Mouse (Mus musculus) forebrain, postnatal 0 days (tissue): ENCODE data around the gene Pfkfb3. TPM values are rescaled to one million over a fixed set of nuclear protein-coding genes. Genes with fewer than 3 reads are reported as not detected.
A peak's percentile ranks its signal among the peaks of the same experiment; 100 is the strongest.

Source experiments
- ATAC-seq: fragments of 200-750 bp; cut with Nextera tagmentation; 2 replicates; pipeline ENCODE4 v1.8.0; 2017; ENCODE audit warnings: mild to moderate bottlenecking, moderate library complexity
- DNase-seq: peaks from one replicate; pipeline ENCODE4 v3.0.0-alpha.2; 2015
- H3K27ac ChIP-seq: fragments of 300-500 bp; sonication (generic); 2 replicates; pipeline ENCODE4 v1.5.1; 2014; ENCODE audit warnings: low read depth, mild to moderate bottlenecking, antibody characterized with exemption, low read length, moderate library complexity, mixed read lengths
- H3K27me3 ChIP-seq: fragments of 300-500 bp; sonication (generic); 2 replicates; pipeline ENCODE4 v1.6.1; 2014; ENCODE audit warnings: mild to moderate bottlenecking, low read length, mixed read lengths; ENCODE audit not compliant: insufficient read depth
- H3K36me3 ChIP-seq: fragments of 300-500 bp; sonication (generic); 2 replicates; pipeline ENCODE4 v1.6.1; 2014; ENCODE audit warnings: mild to moderate bottlenecking, moderate library complexity; ENCODE audit not compliant: insufficient read depth
- H3K4me1 ChIP-seq: fragments of 300-500 bp; sonication (generic); 2 replicates; pipeline ENCODE4 v1.6.1; 2014; ENCODE audit warnings: antibody characterized with exemption; ENCODE audit not compliant: insufficient read depth
- H3K4me2 ChIP-seq: fragments of 300-500 bp; sonication (generic); 2 replicates; pipeline ENCODE4 v1.6.1; 2014; ENCODE audit warnings: low read depth, mild to moderate bottlenecking, moderate library complexity
- H3K4me3 ChIP-seq: fragments of 300-500 bp; sonication (generic); 2 replicates; pipeline ENCODE4 v1.5.1; 2014; ENCODE audit warnings: low read depth, low read length, mixed read lengths
- H3K9ac ChIP-seq: fragments of 300-500 bp; sonication (generic); 2 replicates; pipeline ENCODE4 v1.6.1; 2014; ENCODE audit warnings: mild to moderate bottlenecking
- H3K9me3 ChIP-seq: fragments of 300-500 bp; sonication (generic); 2 replicates; pipeline ENCODE4 v1.6.1; 2016; ENCODE audit warnings: low read length
- CTCF ChIP-seq: sonication (generic); IDR thresholded peaks from 2 replicates; pipeline ENCODE4 v1.5.1; 2016; ENCODE audit warnings: antibody characterized with exemption, control low read depth, low read depth
- WGBS: fragments of 180-500 bp; shearing (Covaris S2); extraction: QIAGEN DNeasy Blood & Tissue Kit; methylation state at CpG from one replicate; pipeline ENCODE4 v1.1.7; 2014; 5-methylcytosine and 5-hydroxymethylcytosine counted together
- polyA plus RNA-seq: library from polyadenylated mRNA; unstranded; fragments of >200 nt; fragmentation: Nextera tagmentation; extraction: Ambion mirVana; gene quantifications from 2 replicates; pipeline ENCODE4 v1.2.1, GENCODE M21; 2015
- total RNA-seq: library from RNA; depleted of rRNA; stranded (reverse); fragments of >200 nt; gene quantifications from 2 replicates; pipeline ENCODE4 v1.2.3, GENCODE M21; 2014

Pfkfb3 gene
- total and polyA plus RNA-seq, 2 experiments from 2014 or later, result 22.5 to 28.9 TPM

DNA sequence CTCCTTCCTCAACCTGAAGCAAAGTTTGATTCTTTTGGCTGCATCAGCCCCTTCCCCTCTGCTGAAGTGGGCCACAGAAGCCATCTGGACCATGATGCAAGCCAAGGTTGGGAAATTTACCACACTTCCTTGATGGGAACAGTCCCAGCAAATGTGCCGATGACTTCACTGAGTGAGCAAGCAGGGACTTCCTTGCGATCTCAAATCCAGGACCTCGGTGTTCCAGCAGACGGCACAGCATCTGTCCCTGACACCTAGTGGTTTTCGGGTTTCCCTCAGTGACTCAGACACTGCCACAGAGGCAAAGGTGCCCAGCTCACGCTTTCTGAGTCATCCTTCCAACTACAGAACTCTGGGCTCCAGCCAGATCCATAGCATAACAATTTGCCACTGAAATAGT lies 23.8 kb downstream of the Pfkfb3 start:
- Histone ChIP-seq H3K27ac (no peak overlapping the region), H3K36me3 (no peaks in the 10 kb centered on the region), H3K4me1 (no peaks in the 10 kb centered on the region), H3K9ac (no peak overlapping the region), H3K4me2 (no peak overlapping the region), H3K4me3 (no peak overlapping the region), H3K9me3 (no peaks in the 10 kb centered on the region), H3K27me3 (no peaks in the 10 kb centered on the region)
- 75% methylated on average over 6 of the region's 6 CpGs for WGBS
- ATAC-seq (peak; percentile 8; the same call in 1 of the 2 replicates), DNase-seq (no peak)
- no peak for TF ChIP-seq CTCF

- ATAC-seq (no peak), DNase-seq (no peak)
- no peaks in the 10 kb centered on the region for H3K9me3 ChIP-seq
- no peak overlapping the region for H3K27ac ChIP-seq
- H3K9ac ChIP-seq, result no peak overlapping the region
- no peak for TF ChIP-seq CTCF
- no peaks in the 10 kb centered on the region for H3K4me1 ChIP-seq
- H3K4me3 ChIP-seq, result no peak overlapping the region
- no peaks in the 10 kb centered on the region for H3K27me3 ChIP-seq
- no peaks in the 10 kb centered on the region for H3K36me3 ChIP-seq
- 88% methylated on average over 5 of the region's 5 CpGs for WGBS
- no peak overlapping the region for H3K4me2 ChIP-seq
These were observed 27.8 kb downstream of the Pfkfb3 start for GRCm38 (mm10) chr2:11526063-11526462.

DNA sequence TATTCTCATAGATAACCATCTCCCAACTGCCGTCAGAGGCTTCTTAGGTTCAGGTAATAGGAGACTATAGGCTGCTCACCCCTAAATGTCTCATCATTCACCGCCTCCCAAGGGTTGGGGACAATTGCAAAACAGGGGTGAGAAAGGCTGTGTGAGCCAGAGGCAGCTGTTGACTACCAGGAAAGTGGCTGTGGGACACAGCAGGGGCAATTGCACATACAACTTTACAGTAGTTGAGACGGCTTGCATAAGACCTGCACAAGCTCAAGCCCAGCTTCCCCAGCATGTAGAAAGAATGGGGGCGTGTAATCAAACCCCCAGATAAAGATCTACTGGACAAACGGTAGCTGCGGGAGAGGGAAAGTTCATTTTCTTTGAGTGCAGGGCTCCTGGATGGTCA lies 29.1 kb downstream of the Pfkfb3 start:
- H3K4me3 ChIP-seq, result no peak overlapping the region
- DNase-seq, result no peak
- no peak for ATAC-seq
- no peaks in the 10 kb centered on the region for H3K4me1 ChIP-seq
- no peaks in the 10 kb centered on the region for H3K27me3 ChIP-seq
- no peak overlapping the region for H3K27ac ChIP-seq
- no peaks in the 10 kb centered on the region for H3K9me3 ChIP-seq
- no peak for TF ChIP-seq CTCF
- 95% methylated on average over 6 of the region's 6 CpGs for WGBS
- no peak overlapping the region for H3K4me2 ChIP-seq
- no peak overlapping the region for H3K9ac ChIP-seq
- no peaks in the 10 kb centered on the region for H3K36me3 ChIP-seq

- ATAC-seq (no peak), DNase-seq (no peak)
- Histone ChIP-seq H3K36me3 (no peaks in the 10 kb centered on the region), H3K9me3 (no peaks in the 10 kb centered on the region), H3K4me1 (no peaks in the 10 kb centered on the region), H3K27ac (no peak overlapping the region), H3K27me3 (no peaks in the 10 kb centered on the region), H3K4me2 (no peak overlapping the region), H3K4me3 (no peak overlapping the region), H3K9ac (no peak overlapping the region)
- WGBS, result 91% methylated on average over 7 of the region's 7 CpGs
- no peak for TF ChIP-seq CTCF
These were observed 32.1 kb downstream of the Pfkfb3 start for GRCm38 (mm10) chr2:11521758-11522157.

DNA sequence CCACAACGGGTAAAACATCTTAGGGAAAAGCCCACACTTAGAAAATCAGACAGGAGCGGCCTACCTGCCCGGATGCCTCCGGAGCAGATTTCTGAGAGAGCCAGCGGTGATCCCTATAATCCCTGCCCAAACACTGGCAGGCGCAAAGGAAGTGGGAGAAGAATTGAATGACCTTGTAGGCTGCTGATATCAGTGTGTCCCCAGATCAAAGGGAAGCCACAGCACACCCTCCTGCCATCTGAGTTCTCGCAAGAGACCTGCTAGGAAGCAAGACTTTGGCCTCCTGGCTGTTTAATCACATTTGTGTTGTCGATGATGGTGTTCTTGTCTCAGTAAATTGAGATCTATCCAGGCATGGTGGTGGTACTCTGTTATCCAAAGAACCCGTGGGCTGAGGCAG lies 33.1 kb downstream of the Pfkfb3 start:
- H3K36me3 ChIP-seq, result no peaks in the 10 kb centered on the region
- WGBS, result 83% methylated on average over 9 of the region's 9 CpGs

DNA sequence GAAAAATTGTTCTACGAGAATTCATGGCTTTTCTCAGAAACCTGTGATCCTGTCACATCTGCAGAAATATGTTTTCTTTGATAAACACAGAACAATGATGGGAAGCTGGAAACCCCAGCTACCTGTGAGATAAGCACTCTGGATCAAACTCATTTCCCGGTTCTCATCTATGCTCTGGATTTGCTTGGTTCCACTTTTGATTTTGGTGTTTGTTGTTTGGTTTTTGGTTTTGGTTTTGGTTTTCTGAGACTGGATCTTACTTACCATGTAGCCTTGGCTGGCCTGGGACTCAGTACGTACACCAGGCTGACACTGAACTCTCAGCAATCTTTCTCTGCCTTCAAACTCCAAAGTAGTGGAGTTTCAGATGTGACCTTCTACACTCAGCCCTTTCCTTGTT lies 38.0 kb downstream of the Pfkfb3 start:
- Histone ChIP-seq H3K9ac (no peak overlapping the region), H3K36me3 (no peaks in the 10 kb centered on the region), H3K9me3 (no peaks in the 10 kb centered on the region), H3K4me3 (no peak overlapping the region), H3K27me3 (no peaks in the 10 kb centered on the region), H3K27ac (no peak overlapping the region), H3K4me2 (no peak overlapping the region), H3K4me1 (0 out of 2 replicates have a peak, but pooled peaks cover 4% of the 10 kb centered on the region)
- ATAC-seq, result no peak
- DNase-seq, result no peak
- 91% methylated on average over 3 of the region's 3 CpGs for WGBS
- no peak for TF ChIP-seq CTCF

More for the DNA sequence above, 33.1 kb downstream of the Pfkfb3 start:
- no peaks in the 10 kb centered on the region for H3K27me3 ChIP-seq
- no peak for TF ChIP-seq CTCF
- H3K9me3 ChIP-seq, result no peaks in the 10 kb centered on the region
- no peak overlapping the region for H3K4me2 ChIP-seq
- H3K4me1 ChIP-seq, result no peaks in the 10 kb centered on the region
- H3K4me3 ChIP-seq, result no peak overlapping the region
- no peak overlapping the region for H3K9ac ChIP-seq
- ATAC-seq (no peak), DNase-seq (no peak)
- no peak overlapping the region for H3K27ac ChIP-seq

- Histone ChIP-seq H3K27me3 (no peaks in the 10 kb centered on the region), H3K27ac (no peak overlapping the region), H3K9ac (no peak overlapping the region), H3K4me2 (no peak overlapping the region), H3K36me3 (no peaks in the 10 kb centered on the region), H3K4me3 (no peak overlapping the region), H3K9me3 (no peaks in the 10 kb centered on the region), H3K4me1 (0 out of 2 replicates have a peak, but pooled peaks cover 4% of the 10 kb centered on the region)
- 59% methylated on average over 18 of the region's 18 CpGs for WGBS
- DNase-seq (peak; percentile 43), ATAC-seq (peak; percentile 73)
- TF ChIP-seq CTCF, result no peak
These were observed 40.6 kb downstream of the Pfkfb3 start for GRCm38 (mm10) chr2:11513057-11513967.
